Mouse (Mus musculus) neural tube, embryonic 11.5 days (tissue): Measurements from ENCODE around the gene Theg. TPM values are rescaled to one million over a fixed set of nuclear protein-coding genes. Genes with fewer than 3 reads are reported as not detected.

Experiments used
- ATAC-seq: fragments of 200-750 bp; cut with Nextera tagmentation; 2 replicates; pipeline ENCODE4 v1.8.0; 2017; ENCODE audit warnings: moderate number of reproducible peaks, mild to moderate bottlenecking, moderate TSS enrichment, moderate library complexity; ENCODE audit not compliant: insufficient read depth, low FRiP score, low TSS enrichment
- DNase-seq: peaks from one replicate; pipeline ENCODE4 v3.0.0-alpha.2; 2015; ENCODE audit warnings: low spot score
- H3K27ac ChIP-seq: fragments of 300-500 bp; sonication (generic); 2 replicates; pipeline ENCODE4 v1.5.1; 2014; ENCODE audit warnings: low read depth, mild to moderate bottlenecking, low read length
- H3K27me3 ChIP-seq: fragments of 300-500 bp; sonication (generic); 2 replicates; pipeline ENCODE4 v1.6.1; 2014; ENCODE audit warnings: mild to moderate bottlenecking, low read length, mixed read lengths; ENCODE audit not compliant: control insufficient read depth, insufficient read depth
- H3K36me3 ChIP-seq: fragments of 300-500 bp; sonication (generic); 2 replicates; pipeline ENCODE4 v1.6.1; 2014; ENCODE audit warnings: mild to moderate bottlenecking, low read length, moderate library complexity, mixed read lengths; ENCODE audit not compliant: control insufficient read depth, insufficient read depth
- H3K4me1 ChIP-seq: fragments of 300-500 bp; sonication (generic); 2 replicates; pipeline ENCODE4 v1.6.1; 2014; ENCODE audit warnings: low read length, mixed read lengths; ENCODE audit not compliant: control insufficient read depth, insufficient read depth
- H3K4me2 ChIP-seq: fragments of 300-500 bp; sonication (generic); 2 replicates; pipeline ENCODE4 v1.6.1; 2014; ENCODE audit warnings: low read depth, mild to moderate bottlenecking, moderate library complexity
- H3K4me3 ChIP-seq: fragments of 300-500 bp; sonication (generic); 2 replicates; pipeline ENCODE4 v1.5.1; 2014; ENCODE audit warnings: low read depth, low read length
- H3K9ac ChIP-seq: fragments of 300-500 bp; sonication (generic); 2 replicates; pipeline ENCODE4 v1.6.1; 2014; ENCODE audit warnings: mild to moderate bottlenecking, low read length
- H3K9me3 ChIP-seq: fragments of 300-500 bp; sonication (generic); 2 replicates; pipeline ENCODE4 v1.6.1; 2016; ENCODE audit warnings: low read length; ENCODE audit not compliant: control insufficient read depth
- WGBS: fragments of 180-500 bp; shearing (Covaris S2); extraction: QIAGEN DNeasy Blood & Tissue Kit; methylation state at CpG from one replicate; pipeline ENCODE4 v1.1.7; 2014; 5-methylcytosine and 5-hydroxymethylcytosine counted together
- polyA plus RNA-seq: library from polyadenylated mRNA; unstranded; fragments of >200 nt; fragmentation: Nextera tagmentation; extraction: Ambion mirVana; gene quantifications from 2 replicates; pipeline ENCODE4 v1.2.1, GENCODE M21; 2014

Gene Theg
- polyA plus RNA-seq, 1 experiment from 2014 or later = not detected

DNA sequence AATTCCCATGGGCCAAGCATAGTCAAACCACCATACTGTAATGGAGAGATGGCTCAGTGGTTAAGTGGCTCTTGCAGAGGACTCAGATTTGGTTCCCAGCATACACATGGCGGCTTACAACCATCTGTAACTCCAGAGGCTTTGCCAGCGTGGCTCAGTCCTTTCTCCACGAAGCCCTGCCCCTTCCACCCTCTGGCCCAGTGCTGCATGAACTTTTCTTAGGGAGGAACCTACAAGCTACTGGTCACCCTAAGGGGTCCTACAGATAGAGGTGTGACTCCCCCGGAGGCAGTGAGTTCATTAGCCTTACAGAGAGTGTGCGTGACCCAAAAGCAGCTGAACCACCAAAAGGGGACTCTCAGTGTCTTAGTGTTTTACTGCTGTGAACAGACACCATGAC lies 30.2 kb downstream of the Theg start:
- no peak for DNase-seq
- H3K4me2 ChIP-seq = no peak overlapping the region

GRCm38 (mm10) chr10:79555238-79555724 lies 31.9 kb downstream of the Theg start:
- ATAC-seq (no peak; the same call in 1 of the 2 replicates), DNase-seq (no peak)
- Histone ChIP-seq H3K9me3 (no peaks in the 10 kb centered on the region), H3K4me1 (peaks cover 14% of the 10 kb centered on the region), H3K4me3 (peak overlapping the region; percentile 94), H3K9ac (peak overlapping the region; percentile 95), H3K36me3 (no peaks in the 10 kb centered on the region; the same call in 1 of the 2 replicates), H3K4me2 (peak overlapping the region; percentile 94), H3K27me3 (no peaks in the 10 kb centered on the region), H3K27ac (no peak overlapping the region)
- 23% methylated on average over 7 of the region's 7 CpGs for WGBS

More for the DNA sequence above, 30.2 kb downstream of the Theg start:
- no peak for ATAC-seq
- Histone ChIP-seq H3K4me1 (peaks cover 14% of the 10 kb centered on the region), H3K27me3 (no peaks in the 10 kb centered on the region), H3K9me3 (no peaks in the 10 kb centered on the region), H3K4me3 (no peak overlapping the region), H3K36me3 (no peaks in the 10 kb centered on the region), H3K9ac (no peak overlapping the region), H3K27ac (no peak overlapping the region)
- WGBS = 89% methylated on average over 5 of the region's 5 CpGs

- peaks cover 3% of the 10 kb centered on the region for H3K36me3 ChIP-seq
- peak within 1 kb of the TSS; percentile 94 for H3K4me3 ChIP-seq
- no peaks in the 10 kb centered on the region for H3K27me3 ChIP-seq
- 1% methylated on average over 62 of the region's 108 CpGs for WGBS
- ATAC-seq (peak; percentile 90), DNase-seq (peak; percentile 86)
- H3K9ac ChIP-seq = peak within 1 kb of the TSS; percentile 95
- H3K4me2 ChIP-seq = peak within 1 kb of the TSS; percentile 94
- no peaks in the 10 kb centered on the region for H3K9me3 ChIP-seq
- peak within 1 kb of the TSS; percentile 21; the same call in 1 of the 2 replicates for H3K27ac ChIP-seq
- H3K4me1 ChIP-seq = peaks cover 14% of the 10 kb centered on the region
Measured at GRCm38 (mm10) chr10:79554330-79555237, 32.5 kb downstream of the Theg start, which contains the start of gene Mier2. TSS of gene Mier2 (minus strand) at chr10:79555199.

- 46% methylated on average over 10 of the region's 10 CpGs for WGBS
- no peaks in the 10 kb centered on the region for H3K27me3 ChIP-seq
- peak overlapping the region; percentile 94 for H3K4me2 ChIP-seq
- peaks cover 14% of the 10 kb centered on the region for H3K4me1 ChIP-seq
- DNase-seq (no peak), ATAC-seq (no peak)
- peak overlapping the region; percentile 94 for H3K4me3 ChIP-seq
- peak overlapping the region; percentile 95 for H3K9ac ChIP-seq
- no peaks in the 10 kb centered on the region for H3K9me3 ChIP-seq
- peaks cover 8% of the 10 kb centered on the region for H3K36me3 ChIP-seq
- H3K27ac ChIP-seq = no peak overlapping the region
Measured at GRCm38 (mm10) chr10:79553691-79554090, 33.4 kb downstream of the Theg start.

- peak overlapping the region; percentile 94 for H3K4me3 ChIP-seq
- H3K27ac ChIP-seq = no peak overlapping the region
- peak overlapping the region; percentile 94 for H3K4me2 ChIP-seq
- H3K9me3 ChIP-seq = no peaks in the 10 kb centered on the region
- H3K4me1 ChIP-seq = peaks cover 14% of the 10 kb centered on the region
- H3K9ac ChIP-seq = no peak overlapping the region; the same call in 1 of the 2 replicates
- peaks cover 13% of the 10 kb centered on the region for H3K36me3 ChIP-seq
- DNase-seq = no peak
- 89% methylated on average over 6 of the region's 6 CpGs for WGBS
- ATAC-seq = no peak
- no peaks in the 10 kb centered on the region for H3K27me3 ChIP-seq
Measured at GRCm38 (mm10) chr10:79553176-79553575, 34.0 kb downstream of the Theg start.

GRCm38 (mm10) chr10:79552531-79552930 lies 34.6 kb downstream of the Theg start:
- no peak for ATAC-seq

DNA sequence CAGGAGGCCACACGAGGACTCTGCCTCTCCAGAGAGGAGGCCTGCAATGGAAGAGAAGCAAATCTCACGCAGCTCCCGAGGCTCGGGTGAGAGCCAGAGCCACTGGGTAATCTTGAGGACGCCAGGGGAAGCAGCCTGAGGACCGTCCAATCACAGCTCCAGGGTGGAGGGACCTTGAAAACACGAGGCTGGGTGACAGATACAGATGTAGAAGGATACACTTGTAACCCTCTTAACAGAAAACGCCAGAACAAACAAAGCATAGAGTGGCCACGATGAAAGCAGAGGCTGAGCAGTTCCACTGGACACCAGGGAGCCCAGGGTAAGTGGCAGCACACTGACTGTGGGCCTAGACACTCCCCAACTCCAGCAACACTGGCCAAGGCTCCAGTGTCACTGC lies 36.8 kb downstream of the Theg start:
- Histone ChIP-seq H3K36me3 (peaks cover 25% of the 10 kb centered on the region), H3K9ac (no peak overlapping the region), H3K4me2 (no peak overlapping the region), H3K27ac (no peak overlapping the region), H3K4me1 (peaks cover 14% of the 10 kb centered on the region), H3K9me3 (no peaks in the 10 kb centered on the region), H3K27me3 (no peaks in the 10 kb centered on the region), H3K4me3 (no peak overlapping the region)
- DNase-seq (no peak), ATAC-seq (no peak)
- WGBS = 84% methylated on average over 9 of the region's 9 CpGs

More at GRCm38 (mm10) chr10:79552531-79552930, 34.6 kb downstream of the Theg start:
- Histone ChIP-seq H3K4me1 (peaks cover 14% of the 10 kb centered on the region), H3K9me3 (no peaks in the 10 kb centered on the region), H3K4me2 (no peak overlapping the region), H3K9ac (no peak overlapping the region), H3K4me3 (no peak overlapping the region), H3K27me3 (no peaks in the 10 kb centered on the region), H3K27ac (no peak overlapping the region), H3K36me3 (peaks cover 16% of the 10 kb centered on the region)
- 89% methylated on average over 8 of the region's 8 CpGs for WGBS
- DNase-seq = no peak

GRCm38 (mm10) chr10:79548971-79549723 lies 38.0 kb downstream of the Theg start:
- Histone ChIP-seq H3K4me2 (no peak overlapping the region), H3K9ac (no peak overlapping the region), H3K4me1 (peaks cover 12% of the 10 kb centered on the region), H3K4me3 (no peak overlapping the region), H3K27ac (no peak overlapping the region), H3K27me3 (no peaks in the 10 kb centered on the region), H3K36me3 (peaks cover 33% of the 10 kb centered on the region), H3K9me3 (no peaks in the 10 kb centered on the region)
- no peak for ATAC-seq
- DNase-seq = no peak
- whole genome bisulfite sequencing = 96% methylated on average over 18 of the region's 18 CpGs
